Mouse (Mus musculus): Measurements from ENCODE around the gene Sertad2.

- no peak for TF ChIP-seq CTCF (IDR thresholded peaks at IDR 0.05; ENCODE audit: borderline replicate concordance, extremely low read depth, insufficient read depth, insufficient read length)
- TF ChIP-seq POLR2A (IDR thresholded peaks at IDR 0.05; ENCODE audit: borderline replicate concordance, extremely low read depth, insufficient read depth, insufficient read length, poor library complexity, severe bottlenecking): no peak
Measured at GRCm38 (mm10) chr11:20538496-20538895, 4.6 kb upstream of the Sertad2 start.
